Mouse (Mus musculus) embryo, embryonic 10 days (tissue): ENCODE results near the gene Rmi1.
"Not testable (repeated sequence)": the region's sequence is repeated elsewhere in the genome, so short reads cannot be mapped to it uniquely, and the experiment has no call there.

Experiments
- DNase-seq: peaks from one replicate; pipeline ENCODE4 v3.0.0-alpha.2; 2015; ENCODE audit warnings: low spot score

Gene Rmi1

GRCm38 (mm10) chr13:58402003-58402743 lies at the start of gene Rmi1:
TSS of gene Rmi1 (plus strand) at chr13:58402248.
- peak; percentile 98 for DNase-seq

GRCm38 (mm10) chr13:58352996-58353395 lies 49.1 kb upstream of the Rmi1 start:
- no peak for DNase-seq

- peak; percentile 89 for DNase-seq
These were observed 43.3 kb upstream of the Rmi1 start, which contains the start of gene Kif27 for GRCm38 (mm10) chr13:58358629-58359303. TSS of gene Kif27 (minus strand) at chr13:58359122.

- DNase-seq: no peak
These were observed 42.8 kb upstream of the Rmi1 start for GRCm38 (mm10) chr13:58359304-58359653.

GRCm38 (mm10) chr13:58364353-58365175 lies 37.5 kb upstream of the Rmi1 start:
- DNase-seq: no peak

- not testable (repeated sequence) for DNase-seq
These were observed 36.9 kb upstream of the Rmi1 start for GRCm38 (mm10) chr13:58365179-58365578.

GRCm38 (mm10) chr13:58366373-58366772 lies 35.7 kb upstream of the Rmi1 start:
- DNase-seq: no peak

- DNase-seq: no peak
These were observed 34.4 kb upstream of the Rmi1 start for GRCm38 (mm10) chr13:58367641-58368040.

- no peak for DNase-seq
These were observed 33.2 kb upstream of the Rmi1 start for GRCm38 (mm10) chr13:58368835-58369234.

GRCm38 (mm10) chr13:58372278-58373152 lies 29.5 kb upstream of the Rmi1 start:
- no peak for DNase-seq

- no peak for DNase-seq
These were observed 28.9 kb upstream of the Rmi1 start for GRCm38 (mm10) chr13:58373153-58373470.

GRCm38 (mm10) chr13:58384371-58384770 lies 17.7 kb upstream of the Rmi1 start:
- DNase-seq: no peak

GRCm38 (mm10) chr13:58384779-58385546 lies 17.1 kb upstream of the Rmi1 start, which contains the start of gene 2210016F16Rik:
TSS of gene 2210016F16Rik (minus strand) at chr13:58385225.
- peak; percentile 72 for DNase-seq

- DNase-seq: no peak
These were observed 16.5 kb upstream of the Rmi1 start for GRCm38 (mm10) chr13:58385547-58385920.

- peak; percentile 86 for DNase-seq
These were observed 14.1 kb upstream of the Rmi1 start for GRCm38 (mm10) chr13:58387948-58388347.

GRCm38 (mm10) chr13:58388379-58388778 lies 13.7 kb upstream of the Rmi1 start:
- DNase-seq: no peak

GRCm38 (mm10) chr13:58389324-58389951 lies 12.6 kb upstream of the Rmi1 start:
- no peak for DNase-seq

- DNase-seq: not testable (repeated sequence)
These were observed 7.7 kb upstream of the Rmi1 start for GRCm38 (mm10) chr13:58394392-58394791.

- DNase-seq: no peak
These were observed 4.4 kb upstream of the Rmi1 start for GRCm38 (mm10) chr13:58397651-58398050.

GRCm38 (mm10) chr13:58400576-58400975 lies 1.5 kb upstream of the Rmi1 start:
- DNase-seq: no peak
